Mouse (Mus musculus): Measurements from ENCODE around the gene Tusc2.
"Not testable (repeated sequence)": the region's sequence is repeated elsewhere in the genome, so short reads cannot be mapped to it uniquely, and the experiment has no call there.

The Tusc2 gene

GRCm38 (mm10) chr9:107544196-107544700 lies 18.8 kb upstream of the Tusc2 start:
- ATAC-seq (ENCODE audit: insufficient number of reproducible peaks, low FRiP score, low TSS enrichment), result no peak

- no peak for ATAC-seq (ENCODE audit: insufficient number of reproducible peaks, low FRiP score, low TSS enrichment)
These were observed 18.3 kb upstream of the Tusc2 start for GRCm38 (mm10) chr9:107544729-107545128.

- ATAC-seq (ENCODE audit: insufficient number of reproducible peaks, low FRiP score, low TSS enrichment), result no peak
These were observed 17.9 kb upstream of the Tusc2 start for GRCm38 (mm10) chr9:107545199-107545598.

GRCm38 (mm10) chr9:107545602-107546001 lies 17.5 kb upstream of the Tusc2 start:
- no peak for ATAC-seq (ENCODE audit: insufficient number of reproducible peaks, low FRiP score, low TSS enrichment)

GRCm38 (mm10) chr9:107547026-107547425 lies 16.0 kb upstream of the Tusc2 start, which contains the start of gene Zmynd10:
Zmynd10 (plus strand) TSS chr9:107547298.
- no peak for ATAC-seq (ENCODE audit: insufficient number of reproducible peaks, low FRiP score, low TSS enrichment)

- ATAC-seq (ENCODE audit: insufficient number of reproducible peaks, low FRiP score, low TSS enrichment), result no peak
These were observed 15.1 kb upstream of the Tusc2 start for GRCm38 (mm10) chr9:107547957-107548356.

GRCm38 (mm10) chr9:107548820-107549219 lies 14.2 kb upstream of the Tusc2 start:
- ATAC-seq (ENCODE audit: insufficient number of reproducible peaks, low FRiP score, low TSS enrichment), result no peak

- no peak for ATAC-seq (ENCODE audit: insufficient number of reproducible peaks, low FRiP score, low TSS enrichment)
These were observed 13.6 kb upstream of the Tusc2 start for GRCm38 (mm10) chr9:107549297-107550074.

GRCm38 (mm10) chr9:107550491-107551116 lies 12.5 kb upstream of the Tusc2 start:
- no peak for ATAC-seq (ENCODE audit: insufficient number of reproducible peaks, low FRiP score, low TSS enrichment)

- ATAC-seq (ENCODE audit: insufficient number of reproducible peaks, low FRiP score, low TSS enrichment), result no peak
These were observed 11.8 kb upstream of the Tusc2 start, which contains the start of gene Rassf1 for GRCm38 (mm10) chr9:107551117-107551889. Rassf1 (plus strand) TSS chr9:107551555.

- no peak for ATAC-seq (ENCODE audit: insufficient number of reproducible peaks, low FRiP score, low TSS enrichment)
These were observed 11.1 kb upstream of the Tusc2 start for GRCm38 (mm10) chr9:107551890-107552355.

GRCm38 (mm10) chr9:107552690-107553393 lies 10.2 kb upstream of the Tusc2 start:
- ATAC-seq (ENCODE audit: insufficient number of reproducible peaks, low FRiP score, low TSS enrichment), result no peak

- peak; percentile 9; the same call in 1 of the 2 replicates for ATAC-seq (ENCODE audit: insufficient number of reproducible peaks, low FRiP score, low TSS enrichment)
These were observed 9.3 kb upstream of the Tusc2 start for GRCm38 (mm10) chr9:107553541-107554318.

GRCm38 (mm10) chr9:107554319-107554825 lies 8.7 kb upstream of the Tusc2 start:
- ATAC-seq (ENCODE audit: insufficient number of reproducible peaks, low FRiP score, low TSS enrichment), result peak; percentile 78

- ATAC-seq (ENCODE audit: insufficient number of reproducible peaks, low FRiP score, low TSS enrichment), result peak; percentile 5; the same call in 1 of the 2 replicates
These were observed 8.0 kb upstream of the Tusc2 start for GRCm38 (mm10) chr9:107555031-107555457.

GRCm38 (mm10) chr9:107555701-107556100 lies 7.4 kb upstream of the Tusc2 start:
- no peak for ATAC-seq (ENCODE audit: insufficient number of reproducible peaks, low FRiP score, low TSS enrichment)

- ATAC-seq (ENCODE audit: insufficient number of reproducible peaks, low FRiP score, low TSS enrichment), result no peak
These were observed 6.7 kb upstream of the Tusc2 start for GRCm38 (mm10) chr9:107556346-107556745.

- not testable (repeated sequence) for ATAC-seq (ENCODE audit: insufficient number of reproducible peaks, low FRiP score, low TSS enrichment)
These were observed 2.5 kb downstream of the Tusc2 start for GRCm38 (mm10) chr9:107565556-107565955.

Measured in cerebellum, adult (tissue).